Mouse (Mus musculus): ENCODE data around the gene Cbx4.
A peak's percentile ranks its signal among the peaks of the same experiment; 100 is the strongest.

Cbx4 gene

DNA sequence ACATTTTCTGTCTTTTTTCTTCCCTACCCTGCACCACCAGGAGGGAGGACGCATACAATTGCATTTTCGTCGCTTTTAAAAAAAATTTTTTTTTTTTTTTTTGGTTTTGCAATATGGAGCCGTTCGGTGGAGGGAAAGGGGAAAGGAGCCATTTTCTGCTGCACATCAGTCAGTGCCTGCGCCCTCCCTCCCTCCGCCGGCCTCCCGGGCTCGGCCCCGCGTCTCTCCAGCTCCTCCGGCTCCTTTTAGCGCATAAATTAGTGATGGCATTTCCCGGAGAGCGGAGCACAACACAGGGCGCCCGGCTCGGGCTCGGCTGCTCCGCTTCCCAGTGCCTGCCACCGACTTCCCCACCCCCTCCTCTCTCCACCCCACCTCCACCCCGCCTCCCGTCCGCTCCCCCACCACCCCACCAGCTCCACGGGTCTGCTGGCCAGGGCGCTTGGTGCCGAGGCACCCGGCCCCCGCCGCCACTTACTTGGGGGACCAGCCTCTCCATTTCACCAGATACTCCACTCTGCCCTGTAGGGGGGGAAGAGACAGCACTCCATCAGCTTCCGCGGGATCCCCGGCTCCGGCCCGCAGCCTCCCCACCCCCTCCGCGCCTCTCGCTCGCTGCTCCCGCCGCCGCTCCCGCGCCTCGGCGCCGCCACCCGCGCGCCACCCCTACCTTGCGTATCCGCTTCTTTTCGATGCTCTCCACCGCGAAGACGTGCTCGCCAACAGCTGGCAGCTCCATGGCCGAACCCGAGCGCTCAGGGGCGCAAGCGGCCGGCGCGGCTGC lies 550 bp downstream of the Cbx4 start:
- peak; percentile 48 to 60 for DNase-seq (ENCODE audit: low read depth in 2 of 2, low spot score in 2 of 2)

GRCm38 (mm10) chr11:119084446-119085278 lies 1.4 kb downstream of the Cbx4 start:
- peak in 1 of 2 experiments; percentile 37 for DNase-seq (ENCODE audit: low read depth in 2 of 2, low spot score in 2 of 2)

GRCm38 (mm10) chr11:119083724-119084445 lies 2.1 kb downstream of the Cbx4 start:
- peak; percentile 48 to 65 for DNase-seq (ENCODE audit: low read depth in 2 of 2, low spot score in 2 of 2)

DNA sequence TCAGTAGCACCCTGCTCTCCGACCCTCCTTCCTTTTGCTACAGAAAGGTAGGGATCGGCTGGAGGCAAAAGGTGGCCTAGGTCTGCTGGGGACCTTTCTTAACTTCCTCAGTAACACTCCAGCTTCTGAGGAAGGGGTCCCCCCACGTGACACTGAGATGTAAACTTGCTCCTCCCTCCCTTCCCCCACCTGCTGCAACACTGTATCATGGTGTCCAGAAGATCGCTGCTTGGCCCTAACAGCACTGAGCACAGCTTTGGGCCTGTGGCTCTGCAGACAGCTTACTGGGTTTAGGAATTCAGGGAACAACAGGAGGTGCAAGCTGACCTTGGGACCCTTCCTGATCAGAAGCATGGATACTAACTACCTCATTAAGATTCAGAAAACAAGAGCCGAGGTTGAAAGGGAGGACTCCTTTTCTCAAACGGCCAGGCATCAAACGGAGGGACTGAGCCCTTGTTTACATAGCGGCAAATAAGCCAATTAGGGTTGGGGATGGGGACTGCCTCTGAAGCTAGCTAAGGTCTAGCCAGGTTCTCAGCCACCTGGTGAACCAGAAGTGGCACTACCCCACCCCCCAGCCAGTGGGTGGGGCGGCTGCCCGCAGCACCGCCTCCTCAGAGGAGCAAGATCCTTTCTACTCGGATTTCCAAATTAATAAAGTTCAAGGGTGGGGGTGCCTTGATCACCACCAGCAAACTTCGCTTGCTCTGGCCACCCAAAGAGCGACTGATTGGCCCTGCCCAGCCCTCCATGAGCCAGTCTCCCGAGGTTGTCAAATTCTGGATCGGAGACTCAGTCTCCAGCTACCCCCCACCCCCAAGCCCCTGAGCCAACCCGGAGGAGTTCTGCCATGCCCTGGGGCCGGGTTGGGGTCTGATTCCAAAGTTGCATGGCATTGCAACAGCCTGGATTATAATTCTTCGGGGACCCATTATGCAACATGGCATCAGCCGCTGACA lies 3.1 kb downstream of the Cbx4 start:
- DNase-seq (ENCODE audit: low read depth in 2 of 2, low spot score in 2 of 2), result no peak

DNA sequence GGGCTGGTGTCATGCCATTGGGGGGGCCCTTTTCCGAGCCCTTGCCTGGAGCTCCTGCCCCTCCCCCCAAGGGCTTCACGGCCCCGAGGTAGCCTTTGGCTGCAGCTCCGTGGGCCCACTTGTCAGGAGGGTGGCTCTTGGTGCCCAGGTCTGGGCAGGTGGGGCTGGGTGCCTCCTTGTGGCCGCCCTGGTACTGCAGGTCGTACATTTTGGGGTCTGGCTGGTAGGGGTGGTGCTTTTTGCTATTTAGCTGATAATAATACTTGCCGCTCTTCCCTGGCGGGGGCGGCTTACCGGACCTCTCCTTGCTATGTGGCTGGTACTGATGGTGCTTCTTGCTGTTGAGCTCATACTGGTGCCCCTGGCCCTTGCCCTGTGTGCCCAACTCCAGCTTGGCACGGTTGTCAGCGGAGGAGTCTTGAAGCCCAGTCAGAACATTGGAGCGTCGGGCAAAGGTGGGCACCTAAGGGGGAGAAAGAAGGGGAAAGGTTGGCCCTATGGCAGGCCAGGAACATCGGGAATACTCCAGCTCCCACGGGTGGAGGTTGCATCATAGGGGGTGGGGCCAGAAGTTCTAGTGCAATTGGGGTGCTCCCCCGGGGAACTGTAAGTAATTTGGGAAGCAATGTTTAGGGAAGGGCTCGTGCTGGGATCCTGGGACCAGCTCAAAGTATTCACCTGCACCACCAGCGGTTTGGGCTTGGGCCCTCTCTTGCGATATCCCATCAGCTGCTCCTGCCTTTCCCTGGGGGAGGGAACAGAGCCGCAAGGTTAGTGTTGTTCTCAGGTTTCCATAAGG lies 4.0 kb downstream of the Cbx4 start:
- DNase-seq (ENCODE audit: low read depth in 2 of 2, low spot score in 2 of 2), result peak; percentile 63 to 79

- DNase-seq (ENCODE audit: low read depth in 2 of 2, low spot score in 2 of 2), result no peak
Measured at GRCm38 (mm10) chr11:119081148-119081838, 4.7 kb downstream of the Cbx4 start.

DNA sequence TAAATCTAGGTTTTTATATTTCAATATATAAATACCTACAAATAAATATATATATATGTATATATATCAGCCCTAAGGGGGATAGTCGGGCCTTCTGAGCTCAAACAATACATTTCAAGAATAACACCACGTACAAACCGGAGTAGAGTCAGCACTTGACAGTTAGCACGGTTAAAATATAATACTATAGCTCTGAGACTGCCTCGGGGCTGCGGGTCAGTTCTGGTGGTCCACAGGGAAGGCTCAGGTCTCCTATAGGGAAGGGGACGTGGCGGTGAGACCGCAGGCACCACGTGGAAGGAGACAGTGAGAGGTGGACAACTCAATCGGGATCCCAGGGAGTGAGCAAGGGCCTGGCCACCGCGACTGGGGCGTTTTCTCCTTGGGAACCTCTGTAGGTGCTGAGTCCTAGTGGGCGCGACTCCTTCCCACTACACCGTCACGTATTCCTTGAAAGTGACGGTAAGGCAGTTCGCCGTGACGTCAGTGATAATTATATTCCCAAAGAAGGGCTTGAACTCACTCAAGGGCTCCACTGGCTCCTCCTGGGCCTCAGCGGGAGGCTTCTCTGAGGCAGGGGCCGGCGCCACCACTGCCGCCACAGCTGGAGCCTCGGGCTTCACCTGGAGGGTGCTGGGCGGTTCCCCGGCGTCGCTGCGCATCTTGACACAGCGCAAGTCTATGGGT lies 5.4 kb downstream of the Cbx4 start:
- no peak for DNase-seq (ENCODE audit: low read depth in 2 of 2, low spot score in 2 of 2)

- DNase-seq (ENCODE audit: low read depth in 2 of 2, low spot score in 2 of 2), result no peak
Measured at GRCm38 (mm10) chr11:119079445-119079837, 6.6 kb downstream of the Cbx4 start.

DNA sequence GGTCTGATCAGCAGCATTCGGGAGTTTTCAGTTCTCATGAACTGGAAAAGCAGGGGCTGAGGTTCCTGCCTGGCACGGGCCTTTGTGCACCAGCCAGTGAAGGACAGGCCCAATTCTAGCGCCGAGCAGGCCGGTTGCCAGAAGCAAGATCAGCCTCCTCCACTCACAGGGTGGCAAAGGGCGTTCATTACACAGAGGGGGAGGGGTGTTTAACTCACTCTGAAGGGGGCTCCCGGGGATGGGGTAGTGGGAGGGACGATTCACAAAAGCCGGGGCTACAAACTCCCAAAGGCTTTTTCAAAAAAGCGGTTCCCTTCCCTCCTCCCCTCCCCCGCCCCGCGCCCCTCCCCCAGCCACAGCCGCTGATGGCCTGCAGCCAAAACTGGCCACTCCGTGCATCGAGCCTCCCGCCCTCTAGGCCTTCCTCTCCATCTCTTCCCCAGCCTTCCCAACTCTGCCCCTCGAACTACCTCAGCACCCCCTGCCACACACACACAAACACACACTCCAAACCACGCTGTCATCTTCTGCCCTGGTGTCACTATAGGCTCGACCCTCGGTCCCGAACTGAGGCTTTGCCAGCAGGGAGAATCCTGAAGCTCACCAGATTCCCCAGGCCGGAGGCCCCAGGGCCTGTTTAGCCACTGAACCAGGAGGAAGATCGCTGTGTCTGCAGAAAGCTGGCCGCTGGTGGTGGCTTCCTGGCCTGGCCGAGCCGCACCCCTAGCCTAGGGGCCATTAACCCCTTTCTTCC lies 7.2 kb downstream of the Cbx4 start:
- DNase-seq (ENCODE audit: low read depth in 2 of 2, low spot score in 2 of 2), result no peak

GRCm38 (mm10) chr11:119077755-119078154 lies 8.3 kb downstream of the Cbx4 start:
- DNase-seq (ENCODE audit: low read depth in 2 of 2, low spot score in 2 of 2), result no peak

GRCm38 (mm10) chr11:119075805-119076204 lies 10.2 kb downstream of the Cbx4 start:
- peak in 1 of 2 experiments; percentile 63 for DNase-seq (ENCODE audit: low read depth in 2 of 2, low spot score in 2 of 2)

DNA sequence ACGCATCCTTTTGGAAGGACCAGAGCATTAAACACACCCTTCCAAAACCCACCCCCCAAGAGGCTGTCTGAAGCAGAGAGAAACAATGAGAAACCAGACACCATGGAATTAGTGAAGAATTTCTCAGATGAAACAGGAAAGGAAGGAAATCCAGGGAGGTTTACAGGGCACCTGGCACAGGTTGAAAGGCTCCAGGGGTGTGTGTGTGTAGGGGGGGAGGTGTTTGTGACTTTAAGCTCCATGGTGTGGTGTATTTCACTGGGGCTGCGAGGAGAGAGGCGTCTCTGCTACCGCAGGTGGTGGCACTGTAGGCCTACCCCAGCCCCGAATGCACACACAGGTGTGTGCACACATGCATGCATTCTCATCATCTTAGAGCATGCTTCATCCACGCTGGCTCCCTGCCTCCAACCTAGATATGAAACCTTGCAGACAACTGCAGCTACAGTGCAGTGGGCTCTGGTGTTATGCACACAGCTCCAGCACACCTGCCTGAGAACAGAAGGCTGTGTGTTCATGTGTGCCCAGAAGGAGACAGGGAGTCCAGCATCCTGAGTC lies 12.1 kb downstream of the Cbx4 start:
- DNase-seq (ENCODE audit: low read depth in 2 of 2, low spot score in 2 of 2), result no peak

GRCm38 (mm10) chr11:119072986-119073385 lies 13.0 kb downstream of the Cbx4 start:
- DNase-seq (ENCODE audit: low read depth in 2 of 2, low spot score in 2 of 2), result no peak

- no peak for DNase-seq (ENCODE audit: low read depth in 2 of 2, low spot score in 2 of 2)
Measured at GRCm38 (mm10) chr11:119072239-119072638, 13.8 kb downstream of the Cbx4 start.

- DNase-seq (ENCODE audit: low read depth in 2 of 2, low spot score in 2 of 2), result no peak
Measured at GRCm38 (mm10) chr11:119066841-119067240, 19.2 kb downstream of the Cbx4 start.

DNA sequence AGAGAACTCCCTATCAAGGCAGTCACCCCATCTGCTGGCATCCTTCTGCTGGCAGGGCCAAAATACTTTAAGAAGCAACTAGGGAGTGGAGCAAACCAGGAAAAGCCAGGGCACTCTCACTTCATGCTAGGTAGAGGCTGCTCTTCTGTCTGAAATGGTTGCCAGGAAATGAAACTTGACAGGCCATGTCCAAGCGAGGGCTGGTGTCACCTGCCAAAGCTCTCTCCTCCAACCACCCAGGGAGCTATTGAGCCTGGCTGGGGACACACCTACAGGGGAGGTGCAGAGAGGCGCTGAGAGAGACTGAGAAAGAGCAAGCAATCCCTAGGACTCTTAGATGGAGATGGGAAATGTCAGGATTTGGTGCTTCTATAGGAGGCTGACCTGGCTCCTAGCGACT lies 26.8 kb downstream of the Cbx4 start:
- no peak for DNase-seq (ENCODE audit: low read depth in 2 of 2, low spot score in 2 of 2)

All from CD8-positive naive resting alpha-beta T cell, adult 2 months (primary cell).